Mouse (Mus musculus): ENCODE data around the gene Krtdap. TPM values are rescaled to one million over a fixed set of nuclear protein-coding genes. Genes with fewer than 3 reads are reported as not detected.

Gene Krtdap
- polyA plus RNA-seq, 1 experiment from 2014 or later, result not detected

GRCm38 (mm10) chr7:30758853-30759252, 28.8 kb upstream of the Krtdap start:
- Histone ChIP-seq H3K4me3 (replicated peaks; ENCODE audit: low read length) (no peak overlapping the region), H3K27ac (ENCODE audit: low read length) (no peak overlapping the region), H3K36me3 (ENCODE audit: control insufficient read depth, insufficient read depth) (peaks cover 10% of the 10 kb centered on the region), H3K4me2 (ENCODE audit: low read length) (no peak overlapping the region), H3K4me1 (replicated peaks; ENCODE audit: control insufficient read depth, insufficient read depth, low read length) (no peaks in the 10 kb centered on the region), H3K9me3 (ENCODE audit: control insufficient read depth, low read length) (peaks cover 7% of the 10 kb centered on the region), H3K27me3 (replicated peaks; ENCODE audit: control insufficient read depth, insufficient read depth, low read length) (no peaks in the 10 kb centered on the region), H3K9ac (replicated peaks; ENCODE audit: low read depth, low read length) (no peak overlapping the region)
- ATAC-seq, result no peak
- WGBS, result 37% methylated on average over 4 of the region's 4 CpGs

- no peaks in the 10 kb centered on the region for H3K36me3 ChIP-seq (ENCODE audit: control insufficient read depth, insufficient read depth)
- no peak overlapping the region for H3K9ac ChIP-seq (replicated peaks; ENCODE audit: low read depth, low read length)
- no peak overlapping the region for H3K4me2 ChIP-seq (ENCODE audit: low read length)
- no peaks in the 10 kb centered on the region for H3K9me3 ChIP-seq (ENCODE audit: control insufficient read depth, low read length)
- H3K4me1 ChIP-seq (replicated peaks; ENCODE audit: control insufficient read depth, insufficient read depth, low read length), result no peaks in the 10 kb centered on the region
- WGBS, result 76% methylated on average over 4 of the region's 4 CpGs
- no peaks in the 10 kb centered on the region for H3K27me3 ChIP-seq (replicated peaks; ENCODE audit: control insufficient read depth, insufficient read depth, low read length)
- no peak overlapping the region for H3K4me3 ChIP-seq (replicated peaks; ENCODE audit: low read length)
- no peak for ATAC-seq
- no peak overlapping the region for H3K27ac ChIP-seq (ENCODE audit: low read length)
Observed at GRCm38 (mm10) chr7:30761769-30762352, 25.8 kb upstream of the Krtdap start.

GRCm38 (mm10) chr7:30763456-30763855, 24.2 kb upstream of the Krtdap start, which contains the start of gene Dmkn:
Dmkn (plus strand) TSS chr7:30763756.
- Histone ChIP-seq H3K36me3 (ENCODE audit: control insufficient read depth, insufficient read depth) (no peaks in the 10 kb centered on the region), H3K4me1 (replicated peaks; ENCODE audit: control insufficient read depth, insufficient read depth, low read length) (no peaks in the 10 kb centered on the region), H3K9ac (replicated peaks; ENCODE audit: low read depth, low read length) (no peak within 1 kb of the TSS), H3K27ac (ENCODE audit: low read length) (no peak within 1 kb of the TSS), H3K4me2 (ENCODE audit: low read length) (no peak within 1 kb of the TSS), H3K27me3 (replicated peaks; ENCODE audit: control insufficient read depth, insufficient read depth, low read length) (no peaks in the 10 kb centered on the region), H3K4me3 (replicated peaks; ENCODE audit: low read length) (no peak within 1 kb of the TSS), H3K9me3 (ENCODE audit: control insufficient read depth, low read length) (no peaks in the 10 kb centered on the region)
- WGBS, result 22% methylated on average over 5 of the region's 5 CpGs
- ATAC-seq, result no peak

- WGBS, result 47% methylated on average over 11 of the region's 11 CpGs
- H3K36me3 ChIP-seq (ENCODE audit: control insufficient read depth, insufficient read depth), result no peaks in the 10 kb centered on the region
- 0 out of 2 replicates have a peak, but pooled peaks cover 2% of the 10 kb centered on the region for H3K27me3 ChIP-seq (replicated peaks; ENCODE audit: control insufficient read depth, insufficient read depth, low read length)
- no peak for ATAC-seq
- no peaks in the 10 kb centered on the region for H3K4me1 ChIP-seq (replicated peaks; ENCODE audit: control insufficient read depth, insufficient read depth, low read length)
- no peaks in the 10 kb centered on the region for H3K9me3 ChIP-seq (ENCODE audit: control insufficient read depth, low read length)
- no peak overlapping the region; the same call in 1 of the 2 replicates for H3K4me2 ChIP-seq (ENCODE audit: low read length)
- H3K4me3 ChIP-seq (replicated peaks; ENCODE audit: low read length), result no peak overlapping the region
- H3K9ac ChIP-seq (replicated peaks; ENCODE audit: low read depth, low read length), result no peak overlapping the region
- H3K27ac ChIP-seq (ENCODE audit: low read length), result no peak overlapping the region
Observed at GRCm38 (mm10) chr7:30765173-30765572, 22.5 kb upstream of the Krtdap start.

GRCm38 (mm10) chr7:30766408-30766807, 21.3 kb upstream of the Krtdap start:
- H3K9ac ChIP-seq (replicated peaks; ENCODE audit: low read depth, low read length), result no peak overlapping the region
- H3K4me3 ChIP-seq (replicated peaks; ENCODE audit: low read length), result no peak overlapping the region
- 0 out of 2 replicates have a peak, but pooled peaks cover 2% of the 10 kb centered on the region for H3K27me3 ChIP-seq (replicated peaks; ENCODE audit: control insufficient read depth, insufficient read depth, low read length)
- no peaks in the 10 kb centered on the region for H3K36me3 ChIP-seq (ENCODE audit: control insufficient read depth, insufficient read depth)
- no peak overlapping the region for H3K27ac ChIP-seq (ENCODE audit: low read length)
- ATAC-seq, result no peak
- no peak overlapping the region for H3K4me2 ChIP-seq (ENCODE audit: low read length)
- no peaks in the 10 kb centered on the region for H3K4me1 ChIP-seq (replicated peaks; ENCODE audit: control insufficient read depth, insufficient read depth, low read length)
- 93% methylated on average over 4 of the region's 4 CpGs for WGBS
- no peaks in the 10 kb centered on the region for H3K9me3 ChIP-seq (ENCODE audit: control insufficient read depth, low read length)

- Histone ChIP-seq H3K4me1 (replicated peaks; ENCODE audit: control insufficient read depth, insufficient read depth, low read length) (no peaks in the 10 kb centered on the region), H3K27ac (ENCODE audit: low read length) (no peak overlapping the region), H3K4me2 (ENCODE audit: low read length) (no peak overlapping the region), H3K9me3 (ENCODE audit: control insufficient read depth, low read length) (no peaks in the 10 kb centered on the region), H3K4me3 (replicated peaks; ENCODE audit: low read length) (no peak overlapping the region), H3K27me3 (replicated peaks; ENCODE audit: control insufficient read depth, insufficient read depth, low read length) (0 out of 2 replicates have a peak, but pooled peaks cover 2% of the 10 kb centered on the region), H3K36me3 (ENCODE audit: control insufficient read depth, insufficient read depth) (no peaks in the 10 kb centered on the region), H3K9ac (replicated peaks; ENCODE audit: low read depth, low read length) (no peak overlapping the region)
- 34% methylated on average over 9 of the region's 9 CpGs for WGBS
- ATAC-seq, result no peak
Observed at GRCm38 (mm10) chr7:30769236-30769635, 18.5 kb upstream of the Krtdap start.

- H3K27me3 ChIP-seq (replicated peaks; ENCODE audit: control insufficient read depth, insufficient read depth, low read length), result no peaks in the 10 kb centered on the region
- no peak overlapping the region for H3K27ac ChIP-seq (ENCODE audit: low read length)
- no peak overlapping the region for H3K9ac ChIP-seq (replicated peaks; ENCODE audit: low read depth, low read length)
- H3K9me3 ChIP-seq (ENCODE audit: control insufficient read depth, low read length), result no peaks in the 10 kb centered on the region
- H3K4me1 ChIP-seq (replicated peaks; ENCODE audit: control insufficient read depth, insufficient read depth, low read length), result no peaks in the 10 kb centered on the region
- WGBS, result 98% methylated on average over 9 of the region's 9 CpGs
- H3K4me2 ChIP-seq (ENCODE audit: low read length), result no peak overlapping the region
- ATAC-seq, result no peak
- H3K4me3 ChIP-seq (replicated peaks; ENCODE audit: low read length), result no peak overlapping the region
- H3K36me3 ChIP-seq (ENCODE audit: control insufficient read depth, insufficient read depth), result no peaks in the 10 kb centered on the region
Observed at GRCm38 (mm10) chr7:30776104-30776503, 11.6 kb upstream of the Krtdap start.

GRCm38 (mm10) chr7:30777081-30777579, 10.6 kb upstream of the Krtdap start:
- H3K9ac ChIP-seq (replicated peaks; ENCODE audit: low read depth, low read length), result no peak overlapping the region
- no peak overlapping the region for H3K27ac ChIP-seq (ENCODE audit: low read length)
- H3K36me3 ChIP-seq (ENCODE audit: control insufficient read depth, insufficient read depth), result no peaks in the 10 kb centered on the region
- no peak for ATAC-seq
- H3K27me3 ChIP-seq (replicated peaks; ENCODE audit: control insufficient read depth, insufficient read depth, low read length), result no peaks in the 10 kb centered on the region
- no peaks in the 10 kb centered on the region for H3K4me1 ChIP-seq (replicated peaks; ENCODE audit: control insufficient read depth, insufficient read depth, low read length)
- no peaks in the 10 kb centered on the region for H3K9me3 ChIP-seq (ENCODE audit: control insufficient read depth, low read length)
- H3K4me2 ChIP-seq (ENCODE audit: low read length), result no peak overlapping the region
- WGBS, result 50% methylated on average over 6 of the region's 7 CpGs
- no peak overlapping the region for H3K4me3 ChIP-seq (replicated peaks; ENCODE audit: low read length)

- no peak for ATAC-seq
- H3K9me3 ChIP-seq (ENCODE audit: control insufficient read depth, low read length), result no peaks in the 10 kb centered on the region
- no peak overlapping the region for H3K27ac ChIP-seq (ENCODE audit: low read length)
- 89% methylated on average over 1 of the region's 1 CpGs for WGBS
- no peaks in the 10 kb centered on the region for H3K36me3 ChIP-seq (ENCODE audit: control insufficient read depth, insufficient read depth)
- H3K4me3 ChIP-seq (replicated peaks; ENCODE audit: low read length), result no peak overlapping the region
- no peak overlapping the region for H3K4me2 ChIP-seq (ENCODE audit: low read length)
- H3K27me3 ChIP-seq (replicated peaks; ENCODE audit: control insufficient read depth, insufficient read depth, low read length), result no peaks in the 10 kb centered on the region
- no peaks in the 10 kb centered on the region for H3K4me1 ChIP-seq (replicated peaks; ENCODE audit: control insufficient read depth, insufficient read depth, low read length)
- H3K9ac ChIP-seq (replicated peaks; ENCODE audit: low read depth, low read length), result no peak overlapping the region
Observed at GRCm38 (mm10) chr7:30777911-30778310, 9.8 kb upstream of the Krtdap start.
